Mouse (Mus musculus) v-Abl transformed pro-B cells (cell line): ENCODE data around the gene Bdnf.

Experiments
- in situ Hi-C, 2 experiments: fragments of 400-800 bp; cut with MboI; formaldehyde crosslinking; loops; one replicate each; pipeline ENCODE4 v1.15.1; 2025; ENCODE audit not compliant: unreplicated experiment in 2 of 2

Bdnf gene

DNA sequence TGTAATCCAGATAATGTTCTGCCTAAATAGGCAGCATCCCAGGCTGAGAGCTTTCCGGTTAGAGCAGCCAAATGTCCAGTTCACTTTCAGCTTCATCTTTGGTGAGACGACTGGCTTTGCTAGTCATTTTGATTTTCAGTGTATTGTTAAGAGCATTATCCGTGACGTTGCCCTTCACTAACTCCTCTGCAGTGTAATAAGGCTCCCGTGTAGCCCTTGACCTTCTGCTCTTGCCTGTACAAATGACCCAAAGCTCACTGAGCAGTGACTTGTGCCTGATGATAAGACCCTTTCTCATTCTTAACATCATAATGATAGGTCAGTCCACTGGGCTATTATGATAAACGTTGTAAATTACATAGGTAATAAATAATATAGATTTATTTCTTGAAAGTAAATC, 101.9 kb downstream of the Bdnf start:
- in situ Hi-C loops, result no loop called here
